Mouse (Mus musculus) thymus, postnatal 4 days (tissue): ENCODE data around the gene Sirt1.
"Not testable (repeated sequence)": the region's sequence is repeated elsewhere in the genome, so short reads cannot be mapped to it uniquely, and the experiment has no call there.

Experiments
- DNase-seq: peaks from one replicate; pipeline ENCODE4 v3.0.0; 2021

Sirt1 gene

GRCm38 (mm10) chr10:63381498-63382280, at the start of gene Sirt1:
TSS of gene Sirt1 (minus strand) at chr10:63381704.
- peak; percentile 50 for DNase-seq

- peak; percentile 92 for DNase-seq
Observed at GRCm38 (mm10) chr10:63429785-63430305, 48.3 kb upstream of the Sirt1 start, which contains the start of gene Ctnna3. TSS of gene Ctnna3 (plus strand) at chr10:63430098.

DNA sequence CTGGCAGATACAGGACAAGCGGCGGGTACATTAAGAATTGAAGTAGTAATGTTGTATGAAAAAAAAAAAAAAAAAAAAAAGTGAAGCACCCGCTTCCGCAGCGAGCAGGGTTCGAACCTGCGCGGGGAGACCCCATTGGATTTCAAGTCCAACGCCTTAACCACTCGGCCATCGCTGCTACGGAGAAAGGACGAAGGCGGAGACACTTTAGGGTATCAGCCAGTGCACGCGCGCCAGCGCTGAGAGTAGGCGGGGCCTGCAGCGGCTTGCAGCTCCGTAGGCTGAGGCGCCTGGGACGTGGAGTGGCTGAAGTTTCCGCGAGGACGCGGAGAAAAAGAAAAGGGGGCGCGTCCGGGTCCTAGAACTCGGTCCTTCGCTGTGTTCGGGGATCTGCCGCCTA, 47.9 kb upstream of the Sirt1 start:
- peak; percentile 99 for DNase-seq

DNA sequence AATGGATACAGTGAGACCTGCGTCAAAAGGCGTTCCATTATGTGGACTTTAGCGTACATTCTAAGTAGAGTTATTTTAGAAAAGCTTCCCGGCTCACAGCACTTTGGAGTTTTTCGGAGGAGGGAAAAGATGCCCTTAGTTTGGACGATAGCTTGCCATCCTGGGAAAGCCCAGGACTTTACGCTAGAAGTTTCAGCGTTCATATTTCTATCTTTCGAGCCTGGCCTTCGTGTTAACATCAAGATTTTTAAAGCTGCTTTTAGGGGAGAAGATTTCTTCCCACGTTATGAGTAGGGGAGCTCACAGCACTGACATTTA, 47.5 kb upstream of the Sirt1 start:
- DNase-seq: no peak

DNA sequence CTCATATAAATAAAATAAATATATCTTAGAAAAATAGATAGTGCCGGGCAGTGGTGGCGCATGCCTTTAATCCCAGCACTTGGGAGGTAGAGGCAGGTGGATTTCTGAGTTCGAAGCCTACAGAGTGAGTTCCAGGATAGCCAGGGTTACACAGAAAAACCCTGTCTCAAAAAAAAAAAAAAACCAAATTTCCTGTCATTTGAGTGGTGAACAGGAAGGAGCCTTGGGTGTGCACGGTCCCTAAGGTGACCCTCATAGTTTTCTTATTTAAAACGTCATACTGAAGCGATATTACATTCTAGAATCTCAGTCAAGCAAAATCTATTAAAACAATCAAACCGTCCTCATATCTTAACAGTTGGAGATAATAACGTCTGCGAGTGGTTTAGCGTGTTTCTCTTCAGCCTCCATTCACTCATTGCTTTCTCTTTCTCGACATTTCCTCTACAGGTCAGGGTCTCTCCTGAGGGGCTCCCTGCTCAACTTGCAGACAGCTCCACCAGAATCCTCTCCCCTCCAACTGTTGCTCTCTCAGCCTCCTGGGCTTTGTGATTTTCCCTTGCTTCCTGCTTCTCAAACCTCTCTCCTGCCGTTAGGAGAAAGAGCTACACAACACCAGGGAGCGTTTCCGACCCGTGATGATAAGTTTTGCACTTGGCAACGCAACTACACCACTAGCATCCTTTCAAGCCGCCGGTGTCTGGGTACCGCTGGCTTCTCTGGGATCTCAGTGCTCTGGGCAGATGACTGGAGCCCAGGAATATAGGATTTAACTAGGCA, 46.9 kb upstream of the Sirt1 start:
- DNase-seq: peak; percentile 62

DNA sequence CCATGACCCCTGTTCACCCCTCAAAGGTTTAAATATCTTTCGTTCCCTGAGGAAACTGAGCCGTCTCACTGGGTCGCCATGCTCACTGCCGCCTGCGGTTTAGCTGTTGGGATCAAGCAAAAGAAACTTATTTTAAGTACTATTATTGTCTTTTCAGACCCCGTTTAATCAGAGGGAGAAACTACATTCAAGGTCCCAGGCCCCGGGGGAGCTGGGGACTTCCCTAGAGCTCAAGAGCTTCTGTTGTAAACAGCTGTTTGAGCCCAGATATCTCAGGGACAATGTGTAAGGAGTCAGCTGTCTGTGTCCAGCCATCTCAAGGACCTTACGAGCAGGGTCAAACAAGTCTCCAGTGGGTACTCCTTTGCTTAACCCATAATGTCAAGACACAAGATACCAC, 45.6 kb upstream of the Sirt1 start:
- no peak for DNase-seq

GRCm38 (mm10) chr10:63424475-63424814, 42.9 kb upstream of the Sirt1 start:
- DNase-seq: peak; percentile 69

DNA sequence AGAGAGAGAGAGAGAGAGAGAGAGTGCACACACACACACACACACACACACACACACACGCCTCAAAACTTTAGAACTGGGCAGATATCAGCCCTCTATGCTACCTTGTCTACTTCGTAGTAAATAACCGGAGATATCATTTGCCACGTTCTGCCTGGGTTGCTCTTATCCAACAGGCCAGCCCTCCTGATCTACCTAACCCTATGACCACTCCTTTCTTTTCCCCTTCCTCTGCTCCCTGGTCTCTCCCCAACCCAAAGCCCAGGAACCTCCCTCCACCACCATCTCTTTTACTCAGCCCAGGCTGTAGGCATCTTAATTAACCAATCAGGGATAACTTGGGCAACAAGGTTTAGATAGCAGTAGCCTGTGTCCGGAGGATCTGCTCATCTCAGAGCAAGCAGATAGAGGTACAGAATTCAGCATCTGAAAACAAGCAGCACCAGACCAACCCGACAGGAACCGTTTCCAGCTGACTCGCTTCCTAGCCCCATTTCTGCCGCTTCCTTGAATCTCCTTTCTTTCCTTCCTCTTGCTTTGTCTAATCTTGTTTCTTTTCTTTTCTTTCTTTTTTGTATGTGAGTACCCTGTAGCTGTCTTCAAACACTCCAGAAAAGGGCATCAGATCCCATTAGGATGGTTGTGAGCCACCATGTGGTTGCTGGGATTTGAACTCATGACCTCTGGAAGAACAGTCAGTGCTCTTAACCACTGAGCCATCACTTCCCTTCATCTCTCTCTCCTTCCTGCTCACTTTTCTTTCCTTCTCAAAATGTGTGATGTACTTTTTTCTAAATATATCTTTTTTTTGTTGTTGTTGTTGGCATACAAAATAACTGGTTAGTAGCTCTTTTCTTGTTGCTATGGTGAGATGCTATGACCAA, 42.3 kb upstream of the Sirt1 start:
- no peak for DNase-seq

DNA sequence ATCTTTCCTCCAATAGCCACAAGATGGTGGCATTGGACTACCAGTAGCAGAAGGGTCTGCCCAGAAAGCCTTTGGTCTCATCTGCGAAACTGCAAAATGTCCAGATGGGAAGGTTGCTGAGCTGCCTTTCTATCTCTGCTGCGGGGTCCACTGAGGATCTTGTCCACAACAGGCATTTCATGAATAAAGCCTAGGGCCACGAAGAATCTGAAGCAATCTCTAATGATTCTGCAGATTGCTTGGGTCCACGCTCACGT, 41.2 kb upstream of the Sirt1 start:
- no peak for DNase-seq

- peak; percentile 83 for DNase-seq
Observed at GRCm38 (mm10) chr10:63421739-63422735, 40.5 kb upstream of the Sirt1 start, which contains the start of gene Gm7075. TSS of gene Gm7075 (minus strand) at chr10:63421789.

- DNase-seq: no peak
Observed at GRCm38 (mm10) chr10:63417061-63417460, 35.6 kb upstream of the Sirt1 start.

- DNase-seq: no peak
Observed at GRCm38 (mm10) chr10:63415850-63416249, 34.3 kb upstream of the Sirt1 start.

- DNase-seq: no peak
Observed at GRCm38 (mm10) chr10:63415287-63415686, 33.8 kb upstream of the Sirt1 start.

DNA sequence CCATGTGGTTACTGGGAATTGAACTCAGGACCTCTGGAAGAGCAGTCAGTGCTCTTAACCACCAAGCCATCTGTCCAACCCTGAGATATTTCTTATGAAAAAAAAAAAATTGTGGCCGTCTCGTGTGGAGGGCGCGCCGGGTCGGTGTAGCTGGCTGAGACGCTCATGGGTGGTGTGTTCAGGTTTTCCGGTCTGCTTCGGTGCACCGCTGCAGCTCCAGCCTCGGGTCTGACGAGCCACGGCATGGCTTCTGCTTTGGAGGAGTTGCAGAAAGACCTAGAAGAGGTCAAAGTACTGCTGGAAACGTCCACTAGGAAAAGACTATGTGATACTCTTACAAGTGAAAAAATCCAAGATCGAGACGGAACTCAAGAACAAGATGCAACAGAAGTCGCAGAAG, 31.3 kb upstream of the Sirt1 start:
- DNase-seq: no peak

GRCm38 (mm10) chr10:63411674-63412073, 30.2 kb upstream of the Sirt1 start:
- DNase-seq: not testable (repeated sequence)

- no peak for DNase-seq
Observed at GRCm38 (mm10) chr10:63410162-63410956, 28.9 kb upstream of the Sirt1 start.

GRCm38 (mm10) chr10:63403636-63404035, 22.1 kb upstream of the Sirt1 start:
- DNase-seq: no peak

- DNase-seq: no peak
Observed at GRCm38 (mm10) chr10:63402731-63403504, 21.4 kb upstream of the Sirt1 start.

- DNase-seq: no peak
Observed at GRCm38 (mm10) chr10:63396963-63397362, 15.5 kb upstream of the Sirt1 start.

DNA sequence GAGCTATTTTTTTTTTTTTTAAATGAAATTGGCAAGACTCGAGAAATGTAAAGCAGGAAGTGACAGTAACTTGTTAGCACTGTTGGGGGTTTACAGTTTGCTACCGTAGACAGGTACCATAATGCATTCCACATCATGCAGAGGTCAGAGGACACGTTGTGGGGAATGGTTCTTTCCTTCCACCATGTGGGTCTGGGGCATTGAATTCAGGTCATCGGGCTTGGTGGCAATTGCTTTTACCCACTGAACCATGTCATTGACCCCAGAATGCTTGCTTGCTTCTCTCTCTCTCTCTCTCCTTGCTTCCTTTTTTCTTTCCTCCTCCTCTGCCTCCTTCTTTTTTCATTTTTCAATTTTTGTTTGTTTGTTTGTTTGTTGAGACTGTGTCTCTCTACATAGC, 7.4 kb upstream of the Sirt1 start:
- no peak for DNase-seq
